Mouse (Mus musculus) liver, embryonic 14.5 days (tissue): ENCODE data around the gene Nanos3.

Experiments
- CTCF ChIP-seq: IDR thresholded peaks from 2 replicates; pipeline ENCODE4 v1.5.1; 2016; ENCODE audit warnings: antibody characterized with exemption, low read depth, control low read depth
- EP300 ChIP-seq: IDR thresholded peaks from 2 replicates; pipeline ENCODE4 v1.6.1; 2016; ENCODE audit warnings: antibody characterized with exemption, low read depth

GRCm38 (mm10) chr8:84211881-84212563 is 27.0 kb upstream of the Nanos3 start:
- TF ChIP-seq EP300 = no peak
- no peak for TF ChIP-seq CTCF
